Mouse (Mus musculus): ENCODE measurements around the gene Epb41. TPM values are rescaled to one million over a fixed set of nuclear protein-coding genes. Genes with fewer than 3 reads are reported as not detected.

The Epb41 gene
- polyA plus RNA-seq, 1 experiment from 2014 or later: 42.3 TPM

DNA sequence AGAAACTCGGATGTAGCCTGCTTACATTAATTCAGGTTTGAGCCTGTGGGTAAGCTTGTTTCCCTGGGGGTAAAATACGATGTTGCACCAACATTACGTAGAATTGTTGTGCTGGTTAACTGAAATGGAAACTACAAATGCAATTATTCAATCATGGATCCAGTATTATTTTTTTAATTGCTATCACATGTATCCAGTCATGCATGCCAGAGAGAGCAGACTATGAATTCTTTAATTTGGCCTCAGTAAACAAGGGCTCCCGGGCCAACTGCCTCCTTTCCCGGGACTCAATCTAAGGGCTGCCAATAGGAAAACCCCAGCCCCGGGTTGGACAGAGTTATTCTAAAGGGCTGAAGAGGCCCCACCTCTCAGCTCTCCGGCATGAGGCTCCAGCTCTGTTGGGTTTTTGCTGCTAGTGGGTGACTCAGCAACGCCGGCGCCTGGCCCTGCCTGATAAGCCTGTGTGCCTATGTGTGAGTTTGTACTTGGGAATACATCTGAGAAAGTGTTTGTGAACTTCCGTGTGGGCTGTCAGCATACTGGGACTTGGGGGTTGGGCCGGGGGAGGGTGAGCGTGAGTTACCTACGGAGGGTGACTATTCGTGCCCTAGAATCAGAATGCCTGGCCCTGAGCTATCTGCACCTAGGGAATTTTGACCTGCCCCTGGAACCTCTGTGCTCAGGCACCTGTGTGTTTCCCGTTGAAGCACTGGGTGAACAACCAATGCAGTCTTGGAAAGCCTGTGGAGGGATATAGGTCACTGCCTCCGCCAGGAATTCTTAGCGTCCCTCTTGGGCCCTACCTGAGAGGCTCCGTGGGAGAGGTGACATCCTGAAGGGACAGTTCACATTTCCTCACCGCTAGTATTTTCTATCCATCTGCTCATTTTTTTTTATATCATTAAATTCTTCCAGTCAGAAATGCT, 1.6 kb upstream of the Epb41 start:
- Histone ChIP-seq H3K4me2 (ENCODE audit: low read length) (peak overlapping the region; percentile 6; the same call in 1 of the 2 replicates), H3K4me1 (replicated peaks; ENCODE audit: insufficient read depth, low read length) (0 out of 2 replicates have a peak, but pooled peaks cover 8% of the 10 kb centered on the region), H3K27ac (peak overlapping the region; percentile 72), H3K36me3 (ENCODE audit: insufficient read depth, low read length) (no peaks in the 10 kb centered on the region), H3K9me3 (replicated peaks; ENCODE audit: low read length) (no peaks in the 10 kb centered on the region), H3K27me3 (ENCODE audit: insufficient read depth, low read length) (no peaks in the 10 kb centered on the region), H3K4me3 (replicated peaks; ENCODE audit: low read depth, low read length) (no peak overlapping the region), H3K9ac (ENCODE audit: low read depth, low read length) (no peak overlapping the region)
- WGBS: 28% methylated on average over 20 of the region's 20 CpGs
- DNase-seq (ENCODE audit: low spot score): peak; percentile 54
- TF ChIP-seq CTCF (IDR thresholded peaks at IDR 0.05; ENCODE audit: low read depth): no peak
- no peak for ATAC-seq (replicated peaks; ENCODE audit: low FRiP score, low read depth)

DNA sequence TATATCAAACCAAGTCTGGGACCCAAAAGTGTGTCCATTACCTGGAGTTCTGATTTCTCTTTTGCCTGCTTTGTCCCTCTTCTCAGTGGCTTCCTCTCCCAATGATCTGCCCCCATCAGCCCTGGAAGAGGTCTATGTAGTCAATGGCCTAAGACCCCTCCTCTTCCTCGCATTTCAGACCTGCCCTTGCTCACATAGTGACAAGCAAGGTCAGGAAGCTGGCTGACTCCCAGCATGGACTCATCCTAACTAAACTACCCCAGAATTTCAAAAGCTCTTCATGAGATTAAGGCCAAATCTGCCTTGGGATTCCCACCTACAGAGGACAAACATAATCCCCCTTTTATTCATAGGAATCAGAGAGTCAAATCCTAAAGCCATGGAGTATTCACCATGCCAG, 675 bp upstream of the Epb41 start:
- H3K27ac ChIP-seq: peak overlapping the region; percentile 72
- no peaks in the 10 kb centered on the region for H3K9me3 ChIP-seq (replicated peaks; ENCODE audit: low read length)
- 0 out of 2 replicates have a peak, but pooled peaks cover 8% of the 10 kb centered on the region for H3K4me1 ChIP-seq (replicated peaks; ENCODE audit: insufficient read depth, low read length)
- H3K27me3 ChIP-seq (ENCODE audit: insufficient read depth, low read length): no peaks in the 10 kb centered on the region
- 54% methylated on average over 1 of the region's 1 CpGs for WGBS
- peak overlapping the region; percentile 90; the same call in 1 of the 2 replicates for H3K4me2 ChIP-seq (ENCODE audit: low read length)
- ATAC-seq (replicated peaks; ENCODE audit: low FRiP score, low read depth) (no peak), DNase-seq (ENCODE audit: low spot score) (no peak)
- no peak overlapping the region for H3K4me3 ChIP-seq (replicated peaks; ENCODE audit: low read depth, low read length)
- H3K9ac ChIP-seq (ENCODE audit: low read depth, low read length): no peak overlapping the region
- TF ChIP-seq CTCF (IDR thresholded peaks at IDR 0.05; ENCODE audit: low read depth): no peak
- no peaks in the 10 kb centered on the region for H3K36me3 ChIP-seq (ENCODE audit: insufficient read depth, low read length)

DNA sequence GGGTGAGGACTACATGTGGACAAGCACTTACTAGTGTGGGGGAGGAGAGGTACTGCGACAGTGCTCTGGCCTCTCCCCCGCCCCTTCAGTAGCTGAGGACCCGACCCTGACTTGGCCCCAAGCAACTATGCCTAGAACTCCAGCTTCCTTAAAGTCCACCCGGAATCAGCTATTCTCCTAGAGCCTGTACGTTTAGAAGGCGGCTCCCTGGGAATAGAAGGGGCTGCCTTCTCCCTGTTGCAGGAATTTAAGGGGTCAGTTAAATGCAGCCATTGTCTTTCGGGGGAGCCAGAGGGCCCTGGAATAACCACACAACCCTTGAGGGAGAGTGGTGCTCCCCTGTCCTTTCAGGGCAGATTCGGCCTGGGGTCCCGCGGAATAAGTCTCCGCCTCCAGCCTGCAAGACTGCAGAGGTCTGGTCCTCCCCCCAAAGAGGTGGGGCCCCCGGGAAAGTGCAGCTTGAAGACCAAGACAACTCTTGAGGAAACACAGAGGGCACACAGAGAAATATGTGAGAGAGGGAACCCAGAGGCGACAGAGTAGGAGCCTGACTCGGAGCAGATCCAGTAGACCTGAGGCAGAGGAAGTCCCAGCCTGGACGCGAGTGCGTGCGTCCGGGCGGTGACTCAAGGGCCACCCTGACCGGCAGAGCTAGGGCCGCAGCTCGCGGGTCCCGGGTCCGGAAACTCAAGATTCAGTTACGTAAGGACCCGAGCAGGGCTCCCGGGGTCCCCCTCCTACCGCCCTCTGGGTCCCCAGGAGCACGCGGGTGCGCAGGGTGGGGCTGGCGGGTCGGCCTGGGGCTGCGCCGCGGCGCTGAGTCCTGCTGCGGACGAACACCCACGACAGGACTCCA, 816 bp downstream of the Epb41 start, which contains the start of gene Gm10300:
Gene Gm10300, plus strand, starts transcription at position 621 of the 856 bp plus-strand sequence.
- TF ChIP-seq CTCF (IDR thresholded peaks at IDR 0.05; ENCODE audit: low read depth): no peak
- DNase-seq (ENCODE audit: low spot score): peak; percentile 72
- H3K4me3 ChIP-seq (replicated peaks; ENCODE audit: low read depth, low read length): peak within 1 kb of the TSS; percentile 73
- no peaks in the 10 kb centered on the region for H3K27me3 ChIP-seq (ENCODE audit: insufficient read depth, low read length)
- H3K4me2 ChIP-seq (ENCODE audit: low read length): peak within 1 kb of the TSS; percentile 90
- no peaks in the 10 kb centered on the region for H3K9me3 ChIP-seq (replicated peaks; ENCODE audit: low read length)
- H3K9ac ChIP-seq (ENCODE audit: low read depth, low read length): peak within 1 kb of the TSS; percentile 82
- H3K36me3 ChIP-seq (ENCODE audit: insufficient read depth, low read length): no peaks in the 10 kb centered on the region
- H3K27ac ChIP-seq: peak within 1 kb of the TSS; percentile 88
- WGBS: 1% methylated on average over 42 of the region's 42 CpGs
- ATAC-seq (replicated peaks; ENCODE audit: low FRiP score, low read depth): peak; percentile 14; the same call in 1 of the 2 replicates
- 0 out of 2 replicates have a peak, but pooled peaks cover 8% of the 10 kb centered on the region for H3K4me1 ChIP-seq (replicated peaks; ENCODE audit: insufficient read depth, low read length)

DNA sequence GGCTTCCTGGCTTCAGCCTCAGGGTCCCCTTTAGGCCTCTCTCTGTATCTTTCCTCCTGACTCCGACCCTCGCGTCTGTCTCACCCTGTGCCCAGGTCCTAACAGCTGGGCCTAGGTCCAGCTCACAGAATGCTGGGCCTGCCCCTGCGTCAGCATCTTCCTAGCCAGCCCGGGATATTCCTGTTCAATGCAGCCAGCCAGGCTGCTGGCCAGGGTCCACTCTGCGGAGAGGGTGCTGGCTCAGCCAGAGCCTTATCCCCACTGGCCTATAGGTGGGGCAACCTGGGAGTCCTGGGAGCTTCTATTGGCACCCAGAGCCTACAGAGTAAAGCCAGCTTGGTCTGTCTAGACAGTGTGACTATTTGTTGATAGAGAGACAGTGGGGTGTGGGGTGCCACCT, 2.2 kb downstream of the Epb41 start:
- 73% methylated on average over 6 of the region's 6 CpGs for WGBS
- DNase-seq (ENCODE audit: low spot score) (no peak), ATAC-seq (replicated peaks; ENCODE audit: low FRiP score, low read depth) (peak; percentile 47)
- no peaks in the 10 kb centered on the region for H3K27me3 ChIP-seq (ENCODE audit: insufficient read depth, low read length)
- no peaks in the 10 kb centered on the region for H3K9me3 ChIP-seq (replicated peaks; ENCODE audit: low read length)
- no peaks in the 10 kb centered on the region for H3K36me3 ChIP-seq (ENCODE audit: insufficient read depth, low read length)
- peak overlapping the region; percentile 16; the same call in 1 of the 2 replicates for H3K4me2 ChIP-seq (ENCODE audit: low read length)
- peak overlapping the region; percentile 69 for H3K27ac ChIP-seq
- peak; percentile 31; the same call in 1 of the 2 replicates for TF ChIP-seq CTCF (IDR thresholded peaks at IDR 0.05; ENCODE audit: low read depth)
- 0 out of 2 replicates have a peak overlapping the region, but pooled peaks have one; percentile 5 for H3K9ac ChIP-seq (ENCODE audit: low read depth, low read length)
- H3K4me3 ChIP-seq (replicated peaks; ENCODE audit: low read depth, low read length): no peak overlapping the region
- H3K4me1 ChIP-seq (replicated peaks; ENCODE audit: insufficient read depth, low read length): 0 out of 2 replicates have a peak, but pooled peaks cover 8% of the 10 kb centered on the region

DNA sequence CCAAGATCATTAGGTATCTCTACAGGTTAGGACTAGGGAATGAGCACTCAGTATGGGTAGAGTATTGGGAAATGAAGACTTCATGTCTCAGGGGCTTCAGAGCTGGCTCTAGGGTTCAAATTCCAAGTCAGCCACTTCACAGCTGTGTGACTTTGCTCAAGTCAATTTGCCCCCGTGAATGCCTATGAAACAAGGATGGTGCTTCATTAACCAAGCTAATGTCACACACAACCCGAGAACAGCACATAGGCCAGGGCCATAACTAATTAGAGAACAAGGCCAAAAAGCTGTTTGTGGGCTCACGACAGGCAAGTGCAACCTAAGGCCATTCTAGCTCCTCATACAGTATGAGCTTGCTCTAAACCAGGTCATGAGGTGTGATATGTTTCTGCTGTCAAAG, 3.0 kb downstream of the Epb41 start:
- DNase-seq (ENCODE audit: low spot score) (no peak), ATAC-seq (replicated peaks; ENCODE audit: low FRiP score, low read depth) (no peak)
- Histone ChIP-seq H3K9ac (ENCODE audit: low read depth, low read length) (no peak overlapping the region), H3K36me3 (ENCODE audit: insufficient read depth, low read length) (no peaks in the 10 kb centered on the region), H3K27ac (no peak overlapping the region), H3K4me2 (ENCODE audit: low read length) (no peak overlapping the region), H3K27me3 (ENCODE audit: insufficient read depth, low read length) (no peaks in the 10 kb centered on the region), H3K4me1 (replicated peaks; ENCODE audit: insufficient read depth, low read length) (0 out of 2 replicates have a peak, but pooled peaks cover 8% of the 10 kb centered on the region), H3K4me3 (replicated peaks; ENCODE audit: low read depth, low read length) (no peak overlapping the region), H3K9me3 (replicated peaks; ENCODE audit: low read length) (no peaks in the 10 kb centered on the region)
- 67% methylated on average over 3 of the region's 3 CpGs for WGBS
- no peak for TF ChIP-seq CTCF (IDR thresholded peaks at IDR 0.05; ENCODE audit: low read depth)

DNA sequence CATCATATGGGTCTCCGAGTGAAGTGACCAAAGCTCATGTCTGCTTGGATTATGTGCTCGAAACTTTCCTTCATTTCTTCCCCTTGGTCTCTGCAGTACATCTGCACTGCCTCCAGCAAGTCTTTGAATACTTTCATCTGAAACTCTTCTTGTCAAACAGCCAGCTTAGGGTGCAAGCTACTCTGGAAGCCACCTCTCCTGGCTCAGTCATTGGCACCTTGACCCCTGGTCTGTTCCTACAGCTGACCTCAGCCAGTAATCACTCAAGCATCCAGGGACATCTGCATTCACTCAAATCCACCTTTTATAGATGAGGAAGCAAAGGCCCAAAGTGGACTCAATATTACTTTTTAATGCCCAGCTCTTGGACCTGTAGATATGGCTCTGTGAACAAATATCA, 3.4 kb downstream of the Epb41 start:
- no peaks in the 10 kb centered on the region for H3K27me3 ChIP-seq (ENCODE audit: insufficient read depth, low read length)
- H3K27ac ChIP-seq: no peak overlapping the region
- 0 out of 2 replicates have a peak, but pooled peaks cover 8% of the 10 kb centered on the region for H3K4me1 ChIP-seq (replicated peaks; ENCODE audit: insufficient read depth, low read length)
- H3K36me3 ChIP-seq (ENCODE audit: insufficient read depth, low read length): no peaks in the 10 kb centered on the region
- no peak overlapping the region for H3K9ac ChIP-seq (ENCODE audit: low read depth, low read length)
- no peaks in the 10 kb centered on the region for H3K9me3 ChIP-seq (replicated peaks; ENCODE audit: low read length)
- 88% methylated on average over 2 of the region's 2 CpGs for WGBS
- H3K4me2 ChIP-seq (ENCODE audit: low read length): no peak overlapping the region
- DNase-seq (ENCODE audit: low spot score): no peak
- no peak for TF ChIP-seq CTCF (IDR thresholded peaks at IDR 0.05; ENCODE audit: low read depth)
- no peak overlapping the region for H3K4me3 ChIP-seq (replicated peaks; ENCODE audit: low read depth, low read length)
- ATAC-seq (replicated peaks; ENCODE audit: low FRiP score, low read depth): no peak
